Mouse (Mus musculus) ZHBTc4 (cell line): ENCODE results near the gene Uqcc2.

Experiments used
- DNase-seq: peaks from one replicate; pipeline ENCODE4 v3.0.0-alpha.2; 2011; ENCODE audit warnings: low read depth, low spot score

Gene Uqcc2

GRCm38 (mm10) chr17:27123813-27124375 is 9.8 kb downstream of the Uqcc2 start:
- no peak for DNase-seq

- no peak for DNase-seq
Observed at GRCm38 (mm10) chr17:27123103-27123502, 10.6 kb downstream of the Uqcc2 start.

GRCm38 (mm10) chr17:27122701-27123100 is 11.0 kb downstream of the Uqcc2 start:
- no peak for DNase-seq

GRCm38 (mm10) chr17:27121781-27122180 is 11.9 kb downstream of the Uqcc2 start:
- DNase-seq = no peak

- no peak for DNase-seq
Observed at GRCm38 (mm10) chr17:27121266-27121665, 12.4 kb downstream of the Uqcc2 start.

GRCm38 (mm10) chr17:27120561-27121024 is 13.1 kb downstream of the Uqcc2 start:
- DNase-seq = peak; percentile 88

GRCm38 (mm10) chr17:27119954-27120353 is 13.8 kb downstream of the Uqcc2 start:
- DNase-seq = no peak

GRCm38 (mm10) chr17:27119540-27119895 is 14.2 kb downstream of the Uqcc2 start:
- DNase-seq = no peak

- no peak for DNase-seq
Observed at GRCm38 (mm10) chr17:27118676-27119539, 14.8 kb downstream of the Uqcc2 start.

GRCm38 (mm10) chr17:27110072-27110471 is 23.6 kb downstream of the Uqcc2 start:
- DNase-seq = no peak

- no peak for DNase-seq
Observed at GRCm38 (mm10) chr17:27107936-27108335, 25.8 kb downstream of the Uqcc2 start.

- DNase-seq = peak; percentile 82
Observed at GRCm38 (mm10) chr17:27106745-27107144, 27.0 kb downstream of the Uqcc2 start.

- DNase-seq = peak; percentile 94
Observed at GRCm38 (mm10) chr17:27105698-27106470, 27.8 kb downstream of the Uqcc2 start.

GRCm38 (mm10) chr17:27101675-27102074 is 32.0 kb downstream of the Uqcc2 start:
- DNase-seq = no peak

GRCm38 (mm10) chr17:27095690-27096089 is 38.0 kb downstream of the Uqcc2 start:
- peak; percentile 71 for DNase-seq

GRCm38 (mm10) chr17:27090068-27090467 is 43.6 kb downstream of the Uqcc2 start:
- no peak for DNase-seq

GRCm38 (mm10) chr17:27087426-27087825 is 46.3 kb downstream of the Uqcc2 start:
- peak; percentile 85 for DNase-seq

GRCm38 (mm10) chr17:27085676-27086075 is 48.0 kb downstream of the Uqcc2 start:
- peak; percentile 91 for DNase-seq

GRCm38 (mm10) chr17:27083601-27084000 is 50.1 kb downstream of the Uqcc2 start:
- DNase-seq = no peak

- DNase-seq = no peak
Observed at GRCm38 (mm10) chr17:27082796-27083195, 50.9 kb downstream of the Uqcc2 start.

- DNase-seq = no peak
Observed at GRCm38 (mm10) chr17:27081868-27082267, 51.8 kb downstream of the Uqcc2 start.

GRCm38 (mm10) chr17:27078499-27078898 is 55.2 kb downstream of the Uqcc2 start:
- no peak for DNase-seq
